Mouse (Mus musculus): ENCODE measurements around the gene Fuca1. TPM values are rescaled to one million over a fixed set of nuclear protein-coding genes. Genes with fewer than 3 reads are reported as not detected.
A peak's percentile ranks its signal among the peaks of the same experiment; 100 is the strongest.

Gene Fuca1
- total and polyA plus RNA-seq, 3 experiments, result 32.6 to 77.6 (median 66.5) TPM

GRCm38 (mm10) chr4:135896157-135896556 lies 24.4 kb upstream of the Fuca1 start:
- TF ChIP-seq MAZ (IDR thresholded peaks at IDR 0.05; ENCODE audit: low read depth, low read length), result 0 out of 2 replicates have a peak, but pooled peaks have one; percentile 54
- TF ChIP-seq MAFK (IDR thresholded peaks at IDR 0.05; ENCODE audit: insufficient replicate concordance, low read length), result 0 out of 2 replicates have a peak, but pooled peaks have one; percentile 34
- TF ChIP-seq CTCF (conservative IDR thresholded peaks at IDR 0.05 in 1 of 2, IDR thresholded peaks at IDR 0.05 in 1 of 2; ENCODE audit: low read depth in 2 of 2, low read length in 2 of 2), result peak in 1 of 2 experiments; percentile 33; a peak in 2 of 4 replicates
- TF ChIP-seq SIN3A (IDR thresholded peaks at IDR 0.05; ENCODE audit: low read length), result peak; percentile 55; the same call in 1 of the 2 replicates
- 0 out of 2 replicates have a peak, but pooled peaks have one; percentile 16 for TF ChIP-seq POLR2A (IDR thresholded peaks at IDR 0.05; ENCODE audit: low read depth, low read length)
- TF ChIP-seq CHD2 (IDR thresholded peaks at IDR 0.05; ENCODE audit: low read length), result no peak
- TF ChIP-seq TCF12 (IDR thresholded peaks at IDR 0.05; ENCODE audit: low read depth, low read length), result peak; percentile 45; the same call in 1 of the 2 replicates
- no peak for TF ChIP-seq NRF1 (IDR thresholded peaks at IDR 0.05; ENCODE audit: low read depth, low read length)
- 0 out of 2 replicates have a peak, but pooled peaks have one; percentile 52 for TF ChIP-seq KAT2A (IDR thresholded peaks at IDR 0.05; ENCODE audit: insufficient replicate concordance, low read length)
- no peak for TF ChIP-seq GABPA (IDR thresholded peaks at IDR 0.05; ENCODE audit: insufficient replicate concordance, low read depth, low read length)
- peak; percentile 28; the same call in 1 of the 2 replicates for TF ChIP-seq ELF1 (IDR thresholded peaks at IDR 0.05; ENCODE audit: low read depth, low read length)
- TF ChIP-seq IRF4 (IDR thresholded peaks at IDR 0.05; ENCODE audit: low read depth, low read length), result 0 out of 2 replicates have a peak, but pooled peaks have one; percentile 30
- TF ChIP-seq CHD1 (IDR thresholded peaks at IDR 0.05; ENCODE audit: low read depth, low read length), result 0 out of 2 replicates have a peak, but pooled peaks have one; percentile 52
- peak; percentile 64 for TF ChIP-seq BHLHE40 (IDR thresholded peaks at IDR 0.05; ENCODE audit: low read depth, low read length)
- 0 out of 2 replicates have a peak, but pooled peaks have one; percentile 37 for TF ChIP-seq ETS1 (conservative IDR thresholded peaks at IDR 0.05; ENCODE audit: low read depth, low read length)
- no peak for TF ChIP-seq TBP (conservative IDR thresholded peaks at IDR 0.05; ENCODE audit: low read depth, low read length)
- Histone ChIP-seq H3K4me3 (replicated peaks in 1 of 3; ENCODE audit: low read depth in 2 of 3, low read length in 2 of 3, poor library complexity in 1 of 3) (peak overlapping the region; percentile 26 to 64 (median 55)), H3K4me1 (ENCODE audit: control insufficient read depth in 1 of 2, insufficient read depth in 2 of 2) (peaks cover 28 to 59% of the 10 kb centered on the region in 2 experiments), H3K27me3 (replicated peaks) (no peaks in the 10 kb centered on the region), H3K27ac (ENCODE audit: insufficient read depth, low read depth) (peak overlapping the region; percentile 48; the same call in 1 of the 2 replicates), H3K36me3 (replicated peaks in 1 of 2; ENCODE audit: control insufficient read depth in 1 of 2, insufficient read depth in 1 of 2, low read length in 1 of 2) (no peaks in the 10 kb centered on the region), H3K4me2 (ENCODE audit: insufficient read depth, low read depth, poor library complexity, severe bottlenecking) (peak overlapping the region; percentile 80; the same call in 1 of the 2 replicates), H3K9ac (ENCODE audit: insufficient read depth, low read depth) (peak overlapping the region; percentile 68), H3K9me3 (replicated peaks; ENCODE audit: low read length) (peaks cover 2% of the 10 kb centered on the region), H3K79me2 (replicated peaks; ENCODE audit: control insufficient read depth, extremely low read depth, insufficient read depth, poor library complexity, severe bottlenecking) (no peaks in the 10 kb centered on the region)
- dilution Hi-C loops (cut with MboI; ENCODE audit: extremely low pct_ligation_motif_present, extremely low pct_unique_long_range_greater_than_20kb, low sequenced_read_pairs) (no loop called here), in situ Hi-C loops (cut with MboI; ENCODE audit: low pct_ligation_motif_present, low pct_unique_long_range_greater_than_20kb, low sequenced_read_pairs) (loop anchor here (5.0 kb wide), 1 partner anchor 156 kb away; the partner anchor contains the start of gene Rpl11)
- DNase-seq (ENCODE audit: extremely low read depth), result peak; percentile 87

DNA sequence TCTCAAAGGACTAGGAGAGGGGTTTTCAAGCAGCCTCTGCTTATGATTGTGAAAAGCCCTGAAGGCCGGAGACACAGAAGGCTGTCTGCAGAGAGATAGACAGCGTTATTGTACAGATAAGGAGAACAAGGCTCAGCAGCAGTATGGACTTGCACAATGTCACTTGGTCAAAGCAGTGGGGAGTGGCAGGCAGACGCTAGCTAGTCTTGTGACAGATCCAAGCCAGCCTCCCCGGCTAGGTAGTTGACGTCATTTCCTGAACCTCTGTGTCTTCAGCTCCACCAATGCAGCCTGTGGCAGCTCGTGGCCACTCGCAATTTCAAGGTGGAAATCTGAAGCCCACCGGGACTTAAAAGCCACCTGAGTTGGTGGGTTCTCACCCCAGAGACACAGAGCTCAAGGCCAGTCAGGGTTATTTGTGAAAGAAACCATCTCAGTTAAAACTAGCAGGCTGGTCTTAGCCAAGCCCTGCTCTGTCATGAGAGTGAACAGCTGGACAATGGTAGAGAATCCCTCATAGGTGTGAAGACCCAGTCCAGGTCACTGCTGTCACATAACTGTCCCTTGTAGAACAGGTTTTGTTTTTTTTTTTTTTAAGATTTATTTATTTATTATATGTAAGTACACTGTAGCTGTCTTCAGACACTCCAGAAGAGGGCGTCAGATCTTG lies 22.0 kb upstream of the Fuca1 start:
- in situ Hi-C loops (cut with MboI; ENCODE audit: low pct_ligation_motif_present, low pct_unique_long_range_greater_than_20kb, low sequenced_read_pairs), result loop anchor here (5.0 kb wide), 1 partner anchor 154 kb away; the partner anchor contains the start of gene Rpl11
- peak; percentile 95 for DNase-seq (ENCODE audit: extremely low read depth)
- peaks cover 0 to under 1% of the 10 kb centered on the region in 2 experiments for H3K36me3 ChIP-seq (replicated peaks in 1 of 2; ENCODE audit: control insufficient read depth in 1 of 2, insufficient read depth in 1 of 2, low read length in 1 of 2)
- no peaks in the 10 kb centered on the region for H3K79me2 ChIP-seq (replicated peaks; ENCODE audit: control insufficient read depth, extremely low read depth, insufficient read depth, poor library complexity, severe bottlenecking)
- H3K4me2 ChIP-seq (ENCODE audit: insufficient read depth, low read depth, poor library complexity, severe bottlenecking), result peak overlapping the region; percentile 69; the same call in 1 of the 2 replicates
- dilution Hi-C loops (cut with MboI; ENCODE audit: extremely low pct_ligation_motif_present, extremely low pct_unique_long_range_greater_than_20kb, low sequenced_read_pairs), result no loop called here
- peak overlapping the region; percentile 77 for H3K27ac ChIP-seq (ENCODE audit: insufficient read depth, low read depth)
- H3K4me1 ChIP-seq (ENCODE audit: control insufficient read depth in 1 of 2, insufficient read depth in 2 of 2), result peaks cover 41 to 70% of the 10 kb centered on the region in 2 experiments
- TF ChIP-seq MYC (IDR thresholded peaks at IDR 0.05; ENCODE audit: low read depth, low read length), result peak; percentile 27; the same call in 1 of the 2 replicates
- TF ChIP-seq MAFK (IDR thresholded peaks at IDR 0.05; ENCODE audit: insufficient replicate concordance, low read length), result no peak
- TF ChIP-seq SIN3A (IDR thresholded peaks at IDR 0.05; ENCODE audit: low read length), result peak; percentile 58
- peak; percentile 55 for TF ChIP-seq EP300 (IDR thresholded peaks at IDR 0.05; ENCODE audit: low read length)
- peak; percentile 41; the same call in 1 of the 2 replicates for TF ChIP-seq ELF1 (IDR thresholded peaks at IDR 0.05; ENCODE audit: low read depth, low read length)
- TF ChIP-seq NELFE (IDR thresholded peaks at IDR 0.05; ENCODE audit: low read depth, low read length), result peak; percentile 51; the same call in 1 of the 2 replicates
- no peak for TF ChIP-seq ZC3H11A (IDR thresholded peaks at IDR 0.05; ENCODE audit: low read depth, low read length)
- no peak for TF ChIP-seq RCOR1 (conservative IDR thresholded peaks at IDR 0.05; ENCODE audit: low read depth, low read length)
- TF ChIP-seq BHLHE40 (IDR thresholded peaks at IDR 0.05; ENCODE audit: low read depth, low read length), result peak; percentile 76
- TF ChIP-seq TCF12 (IDR thresholded peaks at IDR 0.05; ENCODE audit: low read depth, low read length), result peak; percentile 82
- TF ChIP-seq JUN (IDR thresholded peaks at IDR 0.05; ENCODE audit: insufficient read depth, low read depth, low read length), result peak; percentile 71
- peak; percentile 15; the same call in 1 of the 2 replicates for TF ChIP-seq CHD2 (IDR thresholded peaks at IDR 0.05; ENCODE audit: low read length)
- TF ChIP-seq JUND (conservative IDR thresholded peaks at IDR 0.05; ENCODE audit: low read depth, low read length), result peak; percentile 78
- no peak for TF ChIP-seq UBTF (IDR thresholded peaks at IDR 0.05; ENCODE audit: low read depth, low read length)
- TF ChIP-seq MAX (IDR thresholded peaks at IDR 0.05; ENCODE audit: low read length), result peak; percentile 88
- TF ChIP-seq POLR2A (IDR thresholded peaks at IDR 0.05; ENCODE audit: low read depth, low read length), result peak; percentile 86
- peak; percentile 64 for TF ChIP-seq ETS1 (conservative IDR thresholded peaks at IDR 0.05; ENCODE audit: low read depth, low read length)
- TF ChIP-seq ZMIZ1 (IDR thresholded peaks at IDR 0.05; ENCODE audit: low read depth, low read length), result peak; percentile 45; the same call in 1 of the 2 replicates
- peak in 1 of 2 experiments; percentile 14; a peak in 1 of 4 replicates for TF ChIP-seq CTCF (conservative IDR thresholded peaks at IDR 0.05 in 1 of 2, IDR thresholded peaks at IDR 0.05 in 1 of 2; ENCODE audit: low read depth in 2 of 2, low read length in 2 of 2)
- peak; percentile 83 for TF ChIP-seq TBP (conservative IDR thresholded peaks at IDR 0.05; ENCODE audit: low read depth, low read length)
- no peak for TF ChIP-seq MAZ (IDR thresholded peaks at IDR 0.05; ENCODE audit: low read depth, low read length)
- peak overlapping the region in 2 of 3 experiments; percentile 43 to 48 for H3K4me3 ChIP-seq (replicated peaks in 1 of 3; ENCODE audit: low read depth in 2 of 3, low read length in 2 of 3, poor library complexity in 1 of 3)
- peaks cover 2% of the 10 kb centered on the region for H3K9me3 ChIP-seq (replicated peaks; ENCODE audit: low read length)
- H3K9ac ChIP-seq (ENCODE audit: insufficient read depth, low read depth), result peak overlapping the region; percentile 68; the same call in 1 of the 2 replicates
- H3K27me3 ChIP-seq (replicated peaks), result no peaks in the 10 kb centered on the region

Data from CH12.LX (cell line).